Mouse (Mus musculus) gastrocnemius, adult 18-20 months (tissue): ENCODE measurements around the gene Snx5. TPM values are rescaled to one million over a fixed set of nuclear protein-coding genes. Genes with fewer than 3 reads are reported as not detected.

Experiments
- DNase-seq: peaks from one replicate; pipeline ENCODE4 v3.0.0; 2021; ENCODE audit warnings: low spot score
- total RNA-seq, 2 experiments: library from RNA; stranded (reverse); gene quantifications; 2 replicates each; pipeline ENCODE4 v1.2.3; 2021

The Snx5 gene
- total RNA-seq, 2 experiments from 2014 or later, result 55.8 to 58.1 TPM

- DNase-seq, result no peak
Observed at GRCm38 (mm10) chr2:144268446-144269305, 2.0 kb downstream of the Snx5 start.

- DNase-seq, result no peak
Observed at GRCm38 (mm10) chr2:144267731-144268015, 3.0 kb downstream of the Snx5 start.

GRCm38 (mm10) chr2:144267004-144267730, 3.5 kb downstream of the Snx5 start:
- DNase-seq, result no peak

GRCm38 (mm10) chr2:144265916-144266683, 4.6 kb downstream of the Snx5 start:
- peak; percentile 20 for DNase-seq

GRCm38 (mm10) chr2:144265120-144265488, 5.6 kb downstream of the Snx5 start:
- DNase-seq, result no peak

- DNase-seq, result no peak
Observed at GRCm38 (mm10) chr2:144264398-144265119, 6.1 kb downstream of the Snx5 start.

GRCm38 (mm10) chr2:144262837-144263236, 7.9 kb downstream of the Snx5 start:
- no peak for DNase-seq

- DNase-seq, result no peak
Observed at GRCm38 (mm10) chr2:144250111-144250510, 20.6 kb downstream of the Snx5 start.

- DNase-seq, result peak; percentile 48
Observed at GRCm38 (mm10) chr2:144248613-144249376, 21.9 kb downstream of the Snx5 start.

- peak; percentile 71 for DNase-seq
Observed at GRCm38 (mm10) chr2:144247337-144247978, 23.2 kb downstream of the Snx5 start.

GRCm38 (mm10) chr2:144246270-144246669, 24.4 kb downstream of the Snx5 start:
- no peak for DNase-seq

GRCm38 (mm10) chr2:144245464-144245863, 25.2 kb downstream of the Snx5 start:
- DNase-seq, result peak; percentile 66

GRCm38 (mm10) chr2:144240095-144240899, 30.4 kb downstream of the Snx5 start:
- DNase-seq, result no peak

- DNase-seq, result no peak
Observed at GRCm38 (mm10) chr2:144239318-144239717, 31.4 kb downstream of the Snx5 start.

GRCm38 (mm10) chr2:144238341-144238740, 32.4 kb downstream of the Snx5 start:
- peak; percentile 81 for DNase-seq

GRCm38 (mm10) chr2:144236791-144237584, 33.7 kb downstream of the Snx5 start:
- DNase-seq, result no peak

GRCm38 (mm10) chr2:144235776-144236175, 34.9 kb downstream of the Snx5 start:
- DNase-seq, result no peak

GRCm38 (mm10) chr2:144233534-144233933, 37.2 kb downstream of the Snx5 start:
- no peak for DNase-seq
